Mouse (Mus musculus): ENCODE measurements around the gene Fam213b. TPM values are rescaled to one million over a fixed set of nuclear protein-coding genes. Genes with fewer than 3 reads are reported as not detected.
A peak's percentile ranks its signal among the peaks of the same experiment; 100 is the strongest.

The Fam213b gene
- polyA plus RNA-seq, 1 experiment = 5.7 TPM

DNA sequence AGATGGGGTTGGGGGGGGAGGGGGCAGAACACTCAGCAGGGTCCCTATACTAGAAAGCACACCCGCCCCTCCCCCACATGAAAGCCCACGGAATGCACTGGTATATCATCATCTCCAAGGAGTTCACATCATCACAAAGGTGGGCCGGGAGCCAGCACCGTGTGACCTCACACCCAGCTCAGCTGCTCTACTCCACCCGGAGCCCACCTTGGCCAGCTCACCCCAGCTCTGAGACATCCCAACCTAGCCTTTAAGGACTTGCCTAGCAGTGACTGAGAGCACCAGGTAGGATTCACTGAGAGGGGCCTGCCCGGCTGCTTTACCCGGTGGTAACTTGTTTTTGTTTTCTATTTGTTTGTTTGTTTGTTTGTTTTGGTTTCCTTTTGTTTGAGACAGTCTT, 29.5 kb downstream of the Fam213b start, which contains the start of gene Mmel1:
Mmel1 (plus strand) TSS at position 146 of the 400 bp plus-strand sequence.
- TF ChIP-seq POLR2A (IDR thresholded peaks at IDR 0.05; ENCODE audit: insufficient read length, low read depth) (no peak), MYOD1 (IDR thresholded peaks at IDR 0.05; ENCODE audit: control insufficient read depth in 1 of 3, insufficient read length in 2 of 3, low read depth in 2 of 3) (no peak), SRF (IDR thresholded peaks at IDR 0.05; ENCODE audit: control insufficient read depth, insufficient read length, low read depth) (no peak)
- Histone ChIP-seq H3K36me3 (ENCODE audit: control insufficient read depth, insufficient read depth) (no peaks in the 10 kb centered on the region), H3K4me2 (ENCODE audit: low read depth) (no peak within 1 kb of the TSS), H3ac (ENCODE audit: control insufficient read depth, insufficient read length) (no peak within 1 kb of the TSS), H3K27me3 (ENCODE audit: control insufficient read depth, insufficient read depth, insufficient read length) (peaks cover 27% of the 10 kb centered on the region), H3K79me2 (ENCODE audit: control insufficient read depth, insufficient read depth) (no peaks in the 10 kb centered on the region), H3K4me3 (no peak within 1 kb of the TSS)

DNA sequence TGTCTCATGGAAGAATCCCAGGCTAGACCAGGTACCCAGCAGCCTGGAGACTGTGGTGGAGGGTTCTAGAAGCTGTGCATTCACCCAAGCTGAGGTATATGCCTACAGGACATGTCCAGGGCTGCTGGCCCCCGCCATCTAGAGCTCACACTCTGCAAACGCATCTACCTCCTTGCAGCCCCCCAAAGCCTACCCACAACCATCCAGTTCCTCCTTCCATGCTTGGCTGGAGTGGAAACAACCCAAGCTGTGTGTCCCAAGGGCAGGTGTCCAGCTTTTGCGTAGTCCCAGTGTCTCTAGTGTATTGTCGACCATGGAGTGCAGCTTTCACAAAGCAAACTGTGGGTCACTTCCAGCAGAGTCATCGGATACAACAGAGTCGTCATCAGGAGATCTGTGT, 31.7 kb downstream of the Fam213b start:
- Histone ChIP-seq H3ac (ENCODE audit: control insufficient read depth, insufficient read length) (no peak overlapping the region), H3K79me2 (ENCODE audit: control insufficient read depth, insufficient read depth) (no peaks in the 10 kb centered on the region), H3K36me3 (ENCODE audit: control insufficient read depth, insufficient read depth) (no peaks in the 10 kb centered on the region), H3K27me3 (ENCODE audit: control insufficient read depth, insufficient read depth, insufficient read length) (peaks cover 19% of the 10 kb centered on the region), H3K4me3 (no peak overlapping the region), H3K4me2 (ENCODE audit: low read depth) (no peak overlapping the region)
- TF ChIP-seq POLR2AphosphoS2 (IDR thresholded peaks at IDR 0.05; ENCODE audit: insufficient read length, low read depth) = no peak

DNA sequence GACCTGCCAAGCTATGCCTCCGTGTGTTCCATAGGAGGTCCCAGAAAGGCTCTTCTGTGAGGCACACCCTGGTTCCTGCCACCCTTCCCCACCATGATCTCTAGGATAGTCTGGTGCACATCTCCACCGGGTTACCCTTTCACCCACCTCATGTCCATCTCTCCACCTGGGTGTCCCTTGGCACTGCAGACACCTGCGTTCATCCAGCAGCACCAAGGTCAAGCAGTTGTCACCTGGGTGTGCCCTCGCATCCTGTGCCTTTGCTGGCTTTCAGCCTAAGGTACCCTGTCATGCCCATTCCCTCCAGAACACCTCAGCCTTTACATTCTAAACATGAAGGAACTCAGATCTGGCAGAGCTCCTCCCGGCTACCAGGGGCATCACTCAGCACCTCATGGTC, 32.5 kb downstream of the Fam213b start:
- Histone ChIP-seq H3K4me3 (no peak overlapping the region), H3K27me3 (ENCODE audit: control insufficient read depth, insufficient read depth, insufficient read length) (peaks cover 18% of the 10 kb centered on the region), H3ac (ENCODE audit: control insufficient read depth, insufficient read length) (no peak overlapping the region), H3K36me3 (ENCODE audit: control insufficient read depth, insufficient read depth) (no peaks in the 10 kb centered on the region), H3K4me2 (ENCODE audit: low read depth) (no peak overlapping the region), H3K79me2 (ENCODE audit: control insufficient read depth, insufficient read depth) (no peaks in the 10 kb centered on the region)
- TF ChIP-seq CEBPB (IDR thresholded peaks at IDR 0.05; ENCODE audit: insufficient read depth, poor library complexity, severe bottlenecking) = no peak
- no peak for TF ChIP-seq TCF3 (IDR thresholded peaks at IDR 0.05; ENCODE audit: insufficient read length, low read depth)
- no peak for TF ChIP-seq USF1 (IDR thresholded peaks at IDR 0.05; ENCODE audit: low read depth)
- TF ChIP-seq MAX (IDR thresholded peaks at IDR 0.05; ENCODE audit: low read depth) = no peak
- TF ChIP-seq MYOD1 (IDR thresholded peaks at IDR 0.05; ENCODE audit: control insufficient read depth in 1 of 3, insufficient read length in 2 of 3, low read depth in 2 of 3) = no peak
- no peak for TF ChIP-seq REST (IDR thresholded peaks at IDR 0.05; ENCODE audit: insufficient read depth, insufficient read length)
- TF ChIP-seq E2F4 (IDR thresholded peaks at IDR 0.05; ENCODE audit: insufficient read depth) = no peak

DNA sequence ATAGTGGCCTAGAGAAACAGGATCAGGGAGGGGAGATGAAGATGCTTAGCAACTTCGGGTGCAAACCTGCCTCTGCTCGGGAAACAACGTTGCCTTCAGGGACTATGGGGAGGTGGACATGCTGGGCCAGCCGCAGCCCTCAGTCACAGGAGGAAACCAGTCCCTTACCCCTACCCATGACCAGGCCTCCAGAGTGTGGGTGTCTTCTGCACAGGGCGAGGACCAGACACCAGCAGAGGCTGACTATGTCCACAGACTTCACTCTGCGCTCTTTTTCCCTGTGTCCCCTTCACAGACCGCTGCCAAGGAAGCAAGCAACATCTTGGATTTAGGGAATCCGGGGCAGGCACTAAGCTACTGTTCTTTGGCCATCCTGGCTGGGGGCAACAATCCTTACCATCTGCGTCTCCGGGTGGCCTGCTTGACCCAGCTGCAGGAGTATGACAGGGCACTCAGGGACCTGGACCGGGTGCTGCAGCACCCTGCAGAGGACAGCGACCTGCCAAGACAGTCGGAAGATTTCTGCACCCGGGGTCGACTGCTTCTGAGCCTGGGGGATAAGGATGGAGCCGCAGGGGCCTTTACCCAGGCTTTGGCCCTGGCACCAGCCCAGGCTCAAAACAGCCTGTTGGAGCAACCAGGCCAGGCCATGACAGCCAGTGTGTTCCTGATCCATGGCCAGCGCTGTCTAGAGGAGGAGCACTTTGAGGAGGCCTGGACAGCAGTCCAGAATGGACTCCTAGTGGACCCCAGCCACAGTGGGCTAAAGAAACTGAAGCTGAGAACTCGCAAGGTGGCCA, 33.8 kb downstream of the Fam213b start:
- H3ac ChIP-seq (ENCODE audit: control insufficient read depth, insufficient read length) = no peak overlapping the region
- H3K4me2 ChIP-seq (ENCODE audit: low read depth) = peak overlapping the region; percentile 18
- H3K36me3 ChIP-seq (ENCODE audit: control insufficient read depth, insufficient read depth) = no peaks in the 10 kb centered on the region
- peaks cover 26% of the 10 kb centered on the region for H3K27me3 ChIP-seq (ENCODE audit: control insufficient read depth, insufficient read depth, insufficient read length)
- no peaks in the 10 kb centered on the region for H3K79me2 ChIP-seq (ENCODE audit: control insufficient read depth, insufficient read depth)
- TF ChIP-seq MYOG (IDR thresholded peaks at IDR 0.05; ENCODE audit: control insufficient read depth in 1 of 3, insufficient read depth in 1 of 3, insufficient read length in 2 of 3, low read depth in 2 of 3) (no peak), POLR2A (IDR thresholded peaks at IDR 0.05; ENCODE audit: insufficient read length, low read depth) (no peak), CEBPB (IDR thresholded peaks at IDR 0.05; ENCODE audit: insufficient read depth, poor library complexity, severe bottlenecking) (no peak), MYOD1 (IDR thresholded peaks at IDR 0.05; ENCODE audit: control insufficient read depth in 1 of 3, insufficient read length in 2 of 3, low read depth in 2 of 3) (no peak), TCF3 (IDR thresholded peaks at IDR 0.05; ENCODE audit: insufficient read length, low read depth) (no peak), MAX (IDR thresholded peaks at IDR 0.05; ENCODE audit: low read depth) (no peak), USF1 (IDR thresholded peaks at IDR 0.05; ENCODE audit: low read depth) (no peak), POLR2AphosphoS2 (IDR thresholded peaks at IDR 0.05; ENCODE audit: insufficient read length, low read depth) (no peak), REST (IDR thresholded peaks at IDR 0.05; ENCODE audit: insufficient read depth, insufficient read length) (no peak), E2F4 (IDR thresholded peaks at IDR 0.05; ENCODE audit: insufficient read depth) (no peak), SRF (IDR thresholded peaks at IDR 0.05; ENCODE audit: control insufficient read depth, insufficient read length, low read depth) (no peak), TCF12 (IDR thresholded peaks at IDR 0.05; ENCODE audit: insufficient read depth, poor library complexity, severe bottlenecking) (no peak)
- no peak overlapping the region for H3K4me3 ChIP-seq

DNA sequence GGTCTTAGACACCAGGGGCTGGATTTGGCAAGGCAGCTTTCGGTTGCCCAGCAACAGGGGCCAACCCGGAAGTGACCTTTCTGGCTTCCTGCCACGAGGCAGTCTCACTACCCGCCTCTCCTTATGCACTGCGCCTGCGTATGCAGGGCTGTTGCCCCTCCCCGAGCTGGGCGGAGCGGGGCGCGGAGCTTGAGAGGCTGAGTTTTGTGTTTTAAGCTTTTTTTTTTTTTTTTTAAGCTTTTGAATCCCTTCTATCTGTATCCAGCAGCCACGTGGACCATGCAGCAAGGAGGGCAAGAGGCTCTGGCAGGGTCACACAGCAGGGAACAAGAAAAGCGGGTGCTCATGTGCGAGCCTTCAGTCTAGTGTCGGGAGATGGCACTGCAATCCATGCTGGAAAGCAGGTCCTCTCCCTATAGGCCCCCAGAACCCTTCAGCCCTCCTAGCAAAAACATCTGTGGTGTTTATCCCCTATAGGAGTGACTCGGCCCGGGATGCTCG, 34.6 kb downstream of the Fam213b start:
- Histone ChIP-seq H3K27me3 (ENCODE audit: control insufficient read depth, insufficient read depth, insufficient read length) (peaks cover 31% of the 10 kb centered on the region), H3K4me3 (no peak overlapping the region), H3K79me2 (ENCODE audit: control insufficient read depth, insufficient read depth) (no peaks in the 10 kb centered on the region), H3ac (ENCODE audit: control insufficient read depth, insufficient read length) (no peak overlapping the region), H3K4me2 (ENCODE audit: low read depth) (peak overlapping the region; percentile 18), H3K36me3 (ENCODE audit: control insufficient read depth, insufficient read depth) (no peaks in the 10 kb centered on the region)
- TF ChIP-seq USF1 (IDR thresholded peaks at IDR 0.05; ENCODE audit: low read depth) (no peak), CEBPB (IDR thresholded peaks at IDR 0.05; ENCODE audit: insufficient read depth, poor library complexity, severe bottlenecking) (no peak), SRF (IDR thresholded peaks at IDR 0.05; ENCODE audit: control insufficient read depth, insufficient read length, low read depth) (no peak), MYOD1 (IDR thresholded peaks at IDR 0.05; ENCODE audit: control insufficient read depth in 1 of 3, insufficient read length in 2 of 3, low read depth in 2 of 3) (no peak), POLR2A (IDR thresholded peaks at IDR 0.05; ENCODE audit: insufficient read length, low read depth) (no peak)

All from myocyte (in vitro differentiated cells).